Mouse (Mus musculus): ENCODE measurements around the gene Slc39a8. TPM values are rescaled to one million over a fixed set of nuclear protein-coding genes. Genes with fewer than 3 reads are reported as not detected.
A peak's percentile ranks its signal among the peaks of the same experiment; 100 is the strongest.

Gene Slc39a8
- polyA plus RNA-seq, 1 experiment from 2014 or later: 45.1 TPM

DNA sequence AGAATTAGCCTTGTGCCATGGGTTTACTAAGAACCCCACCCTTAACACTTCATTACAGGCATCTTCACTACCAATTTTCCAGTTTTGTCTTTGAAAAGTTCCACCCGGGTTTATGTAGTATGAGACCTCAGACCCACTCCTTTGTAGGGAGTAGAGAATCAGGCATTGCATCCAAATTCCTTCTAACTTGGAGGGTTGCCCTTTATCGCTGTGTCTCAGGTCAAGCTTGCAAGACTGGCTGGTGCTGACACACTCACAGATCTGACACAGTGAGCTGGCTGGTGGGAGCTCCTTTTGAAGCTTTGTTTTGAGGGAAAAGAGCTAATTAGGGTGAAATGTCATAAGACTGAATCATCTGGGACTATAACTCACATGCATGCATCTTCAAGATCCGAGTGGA lies 48.5 kb downstream of the Slc39a8 start:
- no peak overlapping the region for H3K4me3 ChIP-seq (replicated peaks)
- H3K9me3 ChIP-seq (replicated peaks): no peaks in the 10 kb centered on the region
- no peaks in the 10 kb centered on the region for H3K27me3 ChIP-seq
- WGBS (ENCODE audit: insufficient replicate concordance): 72% methylated on average over 3 of the region's 3 CpGs
- no peak for ATAC-seq (ENCODE audit: insufficient read depth)
- H3K4me2 ChIP-seq: no peak overlapping the region
- H3K4me1 ChIP-seq (replicated peaks): no peaks in the 10 kb centered on the region
- H3K36me3 ChIP-seq (replicated peaks): peaks cover 21% of the 10 kb centered on the region
- no peak overlapping the region for H3K9ac ChIP-seq
- no peak overlapping the region for H3K27ac ChIP-seq (replicated peaks)

DNA sequence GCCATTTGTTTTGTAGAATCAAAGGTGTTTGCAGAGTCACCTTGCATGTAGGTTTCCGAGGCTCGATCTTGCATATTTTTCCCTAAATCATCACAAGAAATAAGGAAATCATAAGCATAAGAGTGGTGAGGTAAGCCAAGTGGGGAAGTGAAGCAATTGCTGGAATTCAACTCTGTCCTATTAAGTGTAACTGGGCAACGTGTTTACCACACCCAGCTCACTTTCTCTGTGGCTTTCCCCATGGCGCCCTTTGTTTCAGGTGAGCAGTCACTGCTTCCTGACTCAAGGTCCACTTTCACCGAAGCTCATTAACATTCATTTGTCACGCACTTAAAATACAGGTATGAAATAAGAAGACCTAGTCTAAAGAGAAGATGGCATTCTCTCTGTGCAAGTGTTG lies 53.0 kb downstream of the Slc39a8 start:
- Histone ChIP-seq H3K4me2 (no peak overlapping the region), H3K9me3 (replicated peaks) (no peaks in the 10 kb centered on the region), H3K9ac (no peak overlapping the region), H3K27me3 (no peaks in the 10 kb centered on the region), H3K27ac (replicated peaks) (no peak overlapping the region), H3K36me3 (replicated peaks) (no peaks in the 10 kb centered on the region), H3K4me1 (replicated peaks) (no peaks in the 10 kb centered on the region), H3K4me3 (replicated peaks) (no peak overlapping the region)
- 85% methylated on average over 6 of the region's 6 CpGs for WGBS (ENCODE audit: insufficient replicate concordance)
- ATAC-seq (ENCODE audit: insufficient read depth): no peak

DNA sequence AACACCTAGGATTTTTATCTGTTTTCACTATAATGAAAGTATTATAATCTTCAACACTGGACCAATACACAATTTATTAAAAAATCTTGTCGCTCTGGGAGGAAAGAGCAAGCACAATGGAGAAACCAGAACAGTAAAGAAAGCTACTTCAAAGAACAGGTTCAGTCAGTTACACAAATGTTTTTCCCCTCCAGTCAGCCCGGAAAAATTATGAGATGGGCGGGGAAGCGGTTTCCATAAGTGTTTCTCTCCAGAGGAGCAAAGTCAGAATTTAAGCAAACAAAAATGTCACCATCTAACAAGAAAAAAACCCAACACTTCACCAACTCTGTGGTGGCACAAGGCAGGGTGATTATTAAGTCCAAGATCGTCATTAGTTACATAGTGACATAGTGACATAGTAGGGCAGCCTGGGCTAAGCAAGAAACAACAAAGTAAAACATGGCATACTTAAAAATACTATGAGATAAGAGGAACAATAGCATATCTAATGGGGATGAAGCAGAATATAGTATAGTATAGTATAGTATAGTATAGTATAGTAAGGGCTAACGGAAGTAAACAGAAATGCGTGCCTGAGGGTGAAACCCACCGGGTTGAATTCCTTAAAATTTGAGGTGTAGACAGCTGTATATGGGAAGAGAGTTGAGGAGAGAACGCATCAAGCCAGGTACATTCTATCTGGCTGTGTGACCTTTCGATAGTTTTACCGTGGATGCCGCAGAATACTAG lies 61.0 kb downstream of the Slc39a8 start:
- H3K4me2 ChIP-seq: no peak overlapping the region
- H3K9ac ChIP-seq: no peak overlapping the region
- WGBS (ENCODE audit: insufficient replicate concordance): 74% methylated on average over 12 of the region's 12 CpGs
- H3K27ac ChIP-seq (replicated peaks): no peak overlapping the region
- H3K9me3 ChIP-seq (replicated peaks): no peaks in the 10 kb centered on the region
- H3K36me3 ChIP-seq (replicated peaks): peaks cover 38% of the 10 kb centered on the region
- H3K27me3 ChIP-seq: no peaks in the 10 kb centered on the region
- ATAC-seq (ENCODE audit: insufficient read depth): no peak
- no peak overlapping the region for H3K4me3 ChIP-seq (replicated peaks)
- H3K4me1 ChIP-seq (replicated peaks): no peaks in the 10 kb centered on the region

DNA sequence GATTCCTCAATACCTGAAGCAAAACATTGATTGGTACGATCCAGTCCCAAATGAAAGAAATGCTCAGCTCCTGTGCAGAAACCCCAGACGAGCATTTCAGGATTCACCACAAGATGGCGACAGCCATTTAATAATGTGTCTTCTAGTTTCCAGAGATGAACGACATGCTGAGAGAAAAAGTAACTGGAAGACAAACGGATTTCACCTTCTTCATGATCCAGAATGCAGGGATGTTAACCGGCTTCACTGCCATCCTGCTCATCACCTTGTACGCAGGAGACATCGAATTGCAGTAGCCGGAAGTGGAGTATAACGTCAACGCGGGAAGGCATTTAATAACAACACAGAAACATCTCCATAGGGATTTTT lies 61.6 kb downstream of the Slc39a8 start:
- WGBS (ENCODE audit: insufficient replicate concordance): 49% methylated on average over 12 of the region's 12 CpGs
- H3K27ac ChIP-seq (replicated peaks): no peak overlapping the region
- H3K9me3 ChIP-seq (replicated peaks): no peaks in the 10 kb centered on the region
- peaks cover 38% of the 10 kb centered on the region for H3K36me3 ChIP-seq (replicated peaks)
- ATAC-seq (ENCODE audit: insufficient read depth): no peak
- H3K4me1 ChIP-seq (replicated peaks): no peaks in the 10 kb centered on the region
- no peak overlapping the region for H3K4me3 ChIP-seq (replicated peaks)
- H3K9ac ChIP-seq: no peak overlapping the region
- H3K4me2 ChIP-seq: no peak overlapping the region
- no peaks in the 10 kb centered on the region for H3K27me3 ChIP-seq

- no peak for ATAC-seq (ENCODE audit: insufficient read depth)
- Histone ChIP-seq H3K4me1 (replicated peaks) (no peaks in the 10 kb centered on the region), H3K4me3 (replicated peaks) (no peak overlapping the region), H3K36me3 (replicated peaks) (peaks cover 38% of the 10 kb centered on the region), H3K9ac (no peak overlapping the region), H3K27ac (replicated peaks) (no peak overlapping the region), H3K9me3 (replicated peaks) (no peaks in the 10 kb centered on the region), H3K4me2 (no peak overlapping the region), H3K27me3 (no peaks in the 10 kb centered on the region)
- 77% methylated on average over 9 of the region's 9 CpGs for WGBS (ENCODE audit: insufficient replicate concordance)
Measured at GRCm38 (mm10) chr3:135887033-135887855, 62.2 kb downstream of the Slc39a8 start.

- no peak overlapping the region for H3K4me2 ChIP-seq
- peaks cover 38% of the 10 kb centered on the region for H3K36me3 ChIP-seq (replicated peaks)
- no peaks in the 10 kb centered on the region for H3K27me3 ChIP-seq
- no peak for ATAC-seq (ENCODE audit: insufficient read depth)
- 86% methylated on average over 5 of the region's 5 CpGs for WGBS (ENCODE audit: insufficient replicate concordance)
- H3K4me3 ChIP-seq (replicated peaks): no peak overlapping the region
- H3K9me3 ChIP-seq (replicated peaks): no peaks in the 10 kb centered on the region
- H3K27ac ChIP-seq (replicated peaks): no peak overlapping the region
- H3K4me1 ChIP-seq (replicated peaks): no peaks in the 10 kb centered on the region
- H3K9ac ChIP-seq: no peak overlapping the region
Measured at GRCm38 (mm10) chr3:135887856-135888155, 62.7 kb downstream of the Slc39a8 start.

DNA sequence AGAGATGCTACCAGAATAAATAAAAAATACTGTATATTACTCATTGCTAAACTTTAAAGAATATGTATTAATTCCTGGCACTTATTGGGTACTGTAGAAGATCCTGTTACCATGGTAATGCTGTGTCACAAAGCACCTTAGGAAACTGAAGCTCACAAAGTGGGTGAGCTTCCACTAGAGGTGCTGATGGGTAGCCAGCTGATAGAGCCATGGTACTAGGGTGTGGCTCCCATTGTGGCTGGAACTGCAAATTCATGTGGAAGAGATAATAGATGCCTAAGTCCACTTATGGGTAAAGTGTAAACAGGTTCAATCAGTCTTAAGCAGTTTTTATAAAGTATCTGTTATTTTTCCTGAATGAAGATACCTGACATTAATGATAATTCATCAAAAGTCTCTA lies 64.3 kb downstream of the Slc39a8 start:
- no peak overlapping the region for H3K4me2 ChIP-seq
- peak; percentile 28; the same call in 1 of the 2 replicates for ATAC-seq (ENCODE audit: insufficient read depth)
- no peak overlapping the region for H3K27ac ChIP-seq (replicated peaks)
- H3K4me1 ChIP-seq (replicated peaks): no peaks in the 10 kb centered on the region
- H3K9me3 ChIP-seq (replicated peaks): no peaks in the 10 kb centered on the region
- no peak overlapping the region for H3K4me3 ChIP-seq (replicated peaks)
- H3K9ac ChIP-seq: no peak overlapping the region
- H3K36me3 ChIP-seq (replicated peaks): peaks cover 29% of the 10 kb centered on the region
- H3K27me3 ChIP-seq: no peaks in the 10 kb centered on the region

GRCm38 (mm10) chr3:135903366-135903765 lies 78.3 kb downstream of the Slc39a8 start:
- Histone ChIP-seq H3K4me2 (no peak overlapping the region), H3K4me1 (replicated peaks) (no peaks in the 10 kb centered on the region), H3K27ac (replicated peaks) (no peak overlapping the region), H3K36me3 (replicated peaks) (no peaks in the 10 kb centered on the region), H3K27me3 (no peaks in the 10 kb centered on the region), H3K4me3 (replicated peaks) (no peak overlapping the region), H3K9ac (no peak overlapping the region), H3K9me3 (replicated peaks) (no peaks in the 10 kb centered on the region)
- ATAC-seq (ENCODE audit: insufficient read depth): no peak
- WGBS (ENCODE audit: insufficient replicate concordance): 43% methylated on average over 1 of the region's 1 CpGs

GRCm38 (mm10) chr3:135904881-135905280 lies 79.8 kb downstream of the Slc39a8 start:
- H3K9ac ChIP-seq: no peak overlapping the region
- H3K36me3 ChIP-seq (replicated peaks): no peaks in the 10 kb centered on the region
- no peaks in the 10 kb centered on the region for H3K27me3 ChIP-seq
- no peaks in the 10 kb centered on the region for H3K4me1 ChIP-seq (replicated peaks)
- WGBS (ENCODE audit: insufficient replicate concordance): 56% methylated on average over 6 of the region's 6 CpGs
- H3K4me2 ChIP-seq: no peak overlapping the region
- H3K9me3 ChIP-seq (replicated peaks): no peaks in the 10 kb centered on the region
- no peak overlapping the region for H3K27ac ChIP-seq (replicated peaks)
- H3K4me3 ChIP-seq (replicated peaks): no peak overlapping the region
- no peak for ATAC-seq (ENCODE audit: insufficient read depth)

- no peak overlapping the region for H3K27ac ChIP-seq (replicated peaks)
- H3K36me3 ChIP-seq (replicated peaks): no peaks in the 10 kb centered on the region
- no peak for ATAC-seq (ENCODE audit: insufficient read depth)
- H3K9me3 ChIP-seq (replicated peaks): no peaks in the 10 kb centered on the region
- H3K4me3 ChIP-seq (replicated peaks): no peak overlapping the region
- no peaks in the 10 kb centered on the region for H3K27me3 ChIP-seq
- no peak overlapping the region for H3K4me2 ChIP-seq
- H3K4me1 ChIP-seq (replicated peaks): no peaks in the 10 kb centered on the region
- H3K9ac ChIP-seq: no peak overlapping the region
- WGBS (ENCODE audit: insufficient replicate concordance): 71% methylated on average over 1 of the region's 1 CpGs
Measured at GRCm38 (mm10) chr3:135905729-135906128, 80.7 kb downstream of the Slc39a8 start.

DNA sequence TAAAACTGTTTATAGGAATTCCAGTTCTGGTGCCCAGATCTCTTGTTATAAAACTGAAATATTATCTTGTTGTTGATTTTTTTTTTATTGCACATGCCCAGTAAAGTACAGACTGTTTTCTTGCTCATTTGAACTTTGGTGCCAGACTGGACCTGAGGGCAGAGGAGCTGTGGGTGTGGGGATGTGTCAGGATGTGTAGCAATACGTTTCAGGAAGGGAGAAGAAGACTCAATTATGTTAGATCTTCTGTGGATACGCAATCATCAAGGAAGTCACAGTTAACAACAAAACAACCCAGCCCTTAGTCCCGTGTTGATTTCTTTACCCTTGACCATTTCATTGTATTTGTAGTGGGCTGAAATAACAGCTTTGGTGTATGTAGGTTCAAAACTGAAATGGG lies 81.9 kb downstream of the Slc39a8 start:
- no peak overlapping the region for H3K27ac ChIP-seq (replicated peaks)
- H3K4me1 ChIP-seq (replicated peaks): no peaks in the 10 kb centered on the region
- H3K9me3 ChIP-seq (replicated peaks): no peaks in the 10 kb centered on the region
- no peak overlapping the region for H3K4me2 ChIP-seq
- H3K36me3 ChIP-seq (replicated peaks): no peaks in the 10 kb centered on the region
- no peaks in the 10 kb centered on the region for H3K27me3 ChIP-seq
- ATAC-seq (ENCODE audit: insufficient read depth): no peak
- H3K4me3 ChIP-seq (replicated peaks): no peak overlapping the region
- WGBS (ENCODE audit: insufficient replicate concordance): 36% methylated on average over 3 of the region's 3 CpGs
- H3K9ac ChIP-seq: no peak overlapping the region

DNA sequence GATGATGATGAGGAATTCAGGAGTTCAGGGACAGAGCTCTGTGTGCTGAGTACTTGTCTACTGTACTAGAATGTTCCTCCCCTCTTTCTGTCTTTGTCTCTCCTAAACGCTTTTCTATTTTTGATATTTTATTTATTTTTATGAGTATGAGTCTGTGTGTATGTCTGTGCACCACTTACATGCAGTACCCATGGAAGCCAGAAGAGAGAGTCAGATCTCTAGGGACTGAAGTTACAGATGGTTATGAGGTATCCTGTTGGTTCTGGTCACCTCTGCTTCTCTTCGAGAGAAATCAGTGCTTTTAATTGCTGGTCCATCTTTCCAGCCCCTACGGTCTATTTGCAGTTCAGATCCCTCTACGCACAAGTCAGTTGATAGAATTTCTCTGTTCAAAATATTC lies 90.9 kb downstream of the Slc39a8 start:
- 70% methylated on average over 4 of the region's 4 CpGs for WGBS (ENCODE audit: insufficient replicate concordance)
- H3K4me2 ChIP-seq: no peak overlapping the region
- no peaks in the 10 kb centered on the region for H3K36me3 ChIP-seq (replicated peaks)
- no peak overlapping the region for H3K9ac ChIP-seq
- no peak overlapping the region for H3K27ac ChIP-seq (replicated peaks)
- no peaks in the 10 kb centered on the region for H3K27me3 ChIP-seq
- ATAC-seq (ENCODE audit: insufficient read depth): no peak
- H3K4me3 ChIP-seq (replicated peaks): no peak overlapping the region
- no peaks in the 10 kb centered on the region for H3K9me3 ChIP-seq (replicated peaks)
- H3K4me1 ChIP-seq (replicated peaks): no peaks in the 10 kb centered on the region
